Mouse (Mus musculus) kidney, embryonic 15.5 days (tissue): Measurements from ENCODE around the gene Gdf11. TPM values are rescaled to one million over a fixed set of nuclear protein-coding genes. Genes with fewer than 3 reads are reported as not detected.

ENCODE experiments used
- ATAC-seq: fragments of 200-750 bp; cut with Nextera tagmentation; replicated peaks from 2 replicates; pipeline ENCODE4 v1.8.0; 2017; ENCODE audit warnings: moderate TSS enrichment; ENCODE audit not compliant: low FRiP score
- H3K27ac ChIP-seq: fragments of 300-500 bp; sonication (generic); 2 replicates; pipeline ENCODE4 v1.5.1; 2015; ENCODE audit warnings: mild to moderate bottlenecking, inconsistent platforms
- H3K27me3 ChIP-seq: fragments of 300-500 bp; sonication (generic); 2 replicates; pipeline ENCODE4 v1.6.1; 2015; ENCODE audit warnings: inconsistent platforms
- H3K36me3 ChIP-seq: fragments of 300-500 bp; sonication (generic); 2 replicates; pipeline ENCODE4 v1.6.1; 2015; ENCODE audit warnings: inconsistent platforms
- H3K4me1 ChIP-seq: fragments of 300-500 bp; sonication (generic); 2 replicates; pipeline ENCODE4 v1.6.1; 2015; ENCODE audit warnings: inconsistent platforms
- H3K4me2 ChIP-seq: fragments of 300-500 bp; sonication (generic); 2 replicates; pipeline ENCODE4 v1.6.1; 2015; ENCODE audit warnings: moderate library complexity, mild to moderate bottlenecking, inconsistent platforms
- H3K4me3 ChIP-seq: fragments of 300-500 bp; sonication (generic); replicated peaks from 2 replicates; pipeline ENCODE4 v1.5.1; 2015; ENCODE audit warnings: mild to moderate bottlenecking, inconsistent platforms
- H3K9ac ChIP-seq: fragments of 300-500 bp; sonication (generic); 2 replicates; pipeline ENCODE4 v1.6.1; 2015; ENCODE audit warnings: mild to moderate bottlenecking, inconsistent platforms
- H3K9me3 ChIP-seq: fragments of 300-500 bp; sonication (generic); replicated peaks from 2 replicates; pipeline ENCODE4 v1.6.1; 2016; ENCODE audit warnings: inconsistent platforms
- WGBS: fragments of 180-500 bp; shearing (Covaris S2); methylation state at CpG from one replicate; pipeline ENCODE4 v1.1.7; 2015; ENCODE audit warnings: mixed read lengths; 5-methylcytosine and 5-hydroxymethylcytosine counted together
- polyA plus RNA-seq: library from polyadenylated mRNA; unstranded; fragments of >200 nt; fragmentation: Nextera tagmentation; extraction: Ambion mirVana; gene quantifications from 2 replicates; pipeline ENCODE4 v1.2.1, GENCODE M21; 2015

The Gdf11 gene
- polyA plus RNA-seq, 1 experiment from 2014 or later: 7.2 TPM

- Histone ChIP-seq H3K9ac (peak overlapping the region; percentile 36), H3K27ac (peak overlapping the region; percentile 95), H3K4me1 (peaks cover 48% of the 10 kb centered on the region), H3K27me3 (peaks cover 15% of the 10 kb centered on the region), H3K9me3 (no peaks in the 10 kb centered on the region), H3K4me3 (peak overlapping the region; percentile 81), H3K36me3 (peaks cover 37% of the 10 kb centered on the region), H3K4me2 (peak overlapping the region; percentile 90)
- peak; percentile 61 for ATAC-seq
- whole genome bisulfite sequencing: 0% methylated on average over 5 of the region's 7 CpGs
Observed at GRCm38 (mm10) chr10:128888941-128889827, 2.3 kb downstream of the Gdf11 start.

GRCm38 (mm10) chr10:128882067-128882466 lies 9.5 kb downstream of the Gdf11 start:
- Histone ChIP-seq H3K27me3 (no peaks in the 10 kb centered on the region), H3K36me3 (peaks cover 66% of the 10 kb centered on the region), H3K9me3 (no peaks in the 10 kb centered on the region), H3K9ac (no peak overlapping the region), H3K27ac (no peak overlapping the region), H3K4me1 (peaks cover 17% of the 10 kb centered on the region; the same call in 1 of the 2 replicates), H3K4me2 (no peak overlapping the region), H3K4me3 (no peak overlapping the region)
- no peak; the same call in 1 of the 2 replicates for ATAC-seq
- 86% methylated on average over 5 of the region's 5 CpGs for WGBS

GRCm38 (mm10) chr10:128878811-128879210 lies 12.7 kb downstream of the Gdf11 start:
- H3K9ac ChIP-seq: no peak overlapping the region
- no peak for ATAC-seq
- WGBS: 82% methylated on average over 2 of the region's 2 CpGs

GRCm38 (mm10) chr10:128878291-128878690 lies 13.2 kb downstream of the Gdf11 start:
- H3K9ac ChIP-seq: no peak overlapping the region
- no peaks in the 10 kb centered on the region for H3K27me3 ChIP-seq
- no peak overlapping the region for H3K27ac ChIP-seq
- 0 out of 2 replicates have a peak, but pooled peaks cover 5% of the 10 kb centered on the region for H3K4me1 ChIP-seq
- H3K4me3 ChIP-seq: no peak overlapping the region
- H3K36me3 ChIP-seq: peaks cover 68% of the 10 kb centered on the region
- no peak overlapping the region for H3K4me2 ChIP-seq
- no peak for ATAC-seq
- no peaks in the 10 kb centered on the region for H3K9me3 ChIP-seq

More at GRCm38 (mm10) chr10:128878811-128879210, 12.7 kb downstream of the Gdf11 start:
- 0 out of 2 replicates have a peak, but pooled peaks cover 5% of the 10 kb centered on the region for H3K4me1 ChIP-seq
- no peak overlapping the region for H3K4me2 ChIP-seq
- H3K27me3 ChIP-seq: no peaks in the 10 kb centered on the region
- no peak overlapping the region for H3K27ac ChIP-seq
- no peaks in the 10 kb centered on the region for H3K9me3 ChIP-seq
- H3K4me3 ChIP-seq: no peak overlapping the region
- peaks cover 67% of the 10 kb centered on the region for H3K36me3 ChIP-seq

- Histone ChIP-seq H3K27ac (no peak overlapping the region), H3K4me2 (no peak overlapping the region), H3K9ac (no peak overlapping the region), H3K36me3 (peaks cover 83% of the 10 kb centered on the region), H3K9me3 (no peaks in the 10 kb centered on the region), H3K4me3 (no peak overlapping the region), H3K4me1 (no peaks in the 10 kb centered on the region), H3K27me3 (no peaks in the 10 kb centered on the region)
- no peak for ATAC-seq
- WGBS: 87% methylated on average over 3 of the region's 3 CpGs
Observed at GRCm38 (mm10) chr10:128870341-128870740, 21.2 kb downstream of the Gdf11 start.

GRCm38 (mm10) chr10:128866518-128866917 lies 25.0 kb downstream of the Gdf11 start:
- WGBS: 91% methylated on average over 1 of the region's 1 CpGs
- Histone ChIP-seq H3K9ac (no peak overlapping the region), H3K27me3 (no peaks in the 10 kb centered on the region), H3K9me3 (no peaks in the 10 kb centered on the region), H3K36me3 (peaks cover 68% of the 10 kb centered on the region), H3K27ac (no peak overlapping the region), H3K4me1 (no peaks in the 10 kb centered on the region), H3K4me2 (no peak overlapping the region), H3K4me3 (no peak overlapping the region)
- no peak for ATAC-seq

GRCm38 (mm10) chr10:128866042-128866441 lies 25.5 kb downstream of the Gdf11 start:
- Histone ChIP-seq H3K4me1 (no peaks in the 10 kb centered on the region), H3K36me3 (peaks cover 66% of the 10 kb centered on the region), H3K27me3 (no peaks in the 10 kb centered on the region), H3K4me3 (no peak overlapping the region), H3K27ac (no peak overlapping the region), H3K4me2 (no peak overlapping the region), H3K9ac (no peak overlapping the region), H3K9me3 (no peaks in the 10 kb centered on the region)
- no peak for ATAC-seq
- WGBS: 89% methylated on average over 3 of the region's 3 CpGs

- no peak overlapping the region for H3K27ac ChIP-seq
Observed at GRCm38 (mm10) chr10:128861176-128861575, 30.3 kb downstream of the Gdf11 start.

GRCm38 (mm10) chr10:128850339-128850738 lies 41.2 kb downstream of the Gdf11 start:
- Histone ChIP-seq H3K4me3 (no peak overlapping the region), H3K9ac (no peak overlapping the region), H3K4me2 (no peak overlapping the region), H3K27ac (no peak overlapping the region), H3K9me3 (no peaks in the 10 kb centered on the region), H3K36me3 (peaks cover 64% of the 10 kb centered on the region), H3K27me3 (no peaks in the 10 kb centered on the region), H3K4me1 (peaks cover 3% of the 10 kb centered on the region; the same call in 1 of the 2 replicates)
- 46% methylated on average over 3 of the region's 3 CpGs for WGBS
- no peak for ATAC-seq

More at GRCm38 (mm10) chr10:128861176-128861575, 30.3 kb downstream of the Gdf11 start:
- Histone ChIP-seq H3K4me2 (no peak overlapping the region), H3K36me3 (peaks cover 64% of the 10 kb centered on the region), H3K4me3 (no peak overlapping the region), H3K9me3 (no peaks in the 10 kb centered on the region), H3K4me1 (no peaks in the 10 kb centered on the region), H3K9ac (no peak overlapping the region), H3K27me3 (no peaks in the 10 kb centered on the region)
- ATAC-seq: no peak

GRCm38 (mm10) chr10:128848426-128848825 lies 43.1 kb downstream of the Gdf11 start:
- no peaks in the 10 kb centered on the region for H3K9me3 ChIP-seq
- H3K4me3 ChIP-seq: no peak overlapping the region
- H3K4me2 ChIP-seq: no peak overlapping the region
- peaks cover 70% of the 10 kb centered on the region for H3K36me3 ChIP-seq
- WGBS: 20% methylated on average over 2 of the region's 2 CpGs
- no peaks in the 10 kb centered on the region for H3K27me3 ChIP-seq
- ATAC-seq: no peak
- peaks cover 10% of the 10 kb centered on the region; the same call in 1 of the 2 replicates for H3K4me1 ChIP-seq
- H3K9ac ChIP-seq: no peak overlapping the region
- no peak overlapping the region for H3K27ac ChIP-seq

GRCm38 (mm10) chr10:128846664-128847063 lies 44.9 kb downstream of the Gdf11 start:
- peaks cover 75% of the 10 kb centered on the region for H3K36me3 ChIP-seq
- no peaks in the 10 kb centered on the region for H3K9me3 ChIP-seq
- no peak overlapping the region for H3K9ac ChIP-seq
- no peaks in the 10 kb centered on the region for H3K27me3 ChIP-seq
- H3K4me3 ChIP-seq: no peak overlapping the region
- no peak for ATAC-seq
- WGBS: 90% methylated on average over 4 of the region's 4 CpGs
- H3K27ac ChIP-seq: no peak overlapping the region
- H3K4me1 ChIP-seq: peaks cover 10% of the 10 kb centered on the region; the same call in 1 of the 2 replicates
- H3K4me2 ChIP-seq: no peak overlapping the region

GRCm38 (mm10) chr10:128845516-128845915 lies 46.0 kb downstream of the Gdf11 start:
- 28% methylated on average over 2 of the region's 2 CpGs for WGBS
- 0 out of 2 replicates have a peak overlapping the region, but pooled peaks have one; percentile 34 for H3K27ac ChIP-seq
- ATAC-seq: no peak
- peaks cover 78% of the 10 kb centered on the region for H3K36me3 ChIP-seq
- no peak overlapping the region for H3K4me3 ChIP-seq
- no peaks in the 10 kb centered on the region for H3K9me3 ChIP-seq
- no peaks in the 10 kb centered on the region for H3K27me3 ChIP-seq
- peaks cover 10% of the 10 kb centered on the region; the same call in 1 of the 2 replicates for H3K4me1 ChIP-seq
- H3K9ac ChIP-seq: no peak overlapping the region
- H3K4me2 ChIP-seq: no peak overlapping the region
